Mouse (Mus musculus) lung, adult 2 months (tissue): ENCODE data around the gene Cdyl2.

Source experiments
- CTCF ChIP-seq: fragments of 200-500 bp; IDR thresholded peaks from 2 replicates; pipeline ENCODE4 v1.5.1; 2011; ENCODE audit warnings: mild to moderate bottlenecking, low read length, control low read depth; ENCODE audit not compliant: insufficient read depth
- POLR2A ChIP-seq: fragments of 200-500 bp; IDR thresholded peaks from 2 replicates; pipeline ENCODE4 v1.6.1; 2011; ENCODE audit warnings: low read depth, mild to moderate bottlenecking, control low read depth, low read length, borderline replicate concordance; ENCODE audit errors: extremely low read depth

- TF ChIP-seq CTCF (no peak), POLR2A (no peak)
These were observed 144.9 kb downstream of the Cdyl2 start for GRCm38 (mm10) chr8:116587616-116588468.
